Mouse (Mus musculus) heart, adult 2 months (tissue): Measurements from ENCODE around the gene C1s1. TPM values are rescaled to one million over a fixed set of nuclear protein-coding genes. Genes with fewer than 3 reads are reported as not detected.
A peak's percentile ranks its signal among the peaks of the same experiment; 100 is the strongest.

ENCODE experiments used
- DNase-seq, 2 experiments: peaks; one replicate each; pipeline ENCODE4 v3.0.0; 2021
- H3K27ac ChIP-seq: fragments of 200-600 bp; 2 replicates; pipeline ENCODE4 v1.8.1; 2022
- H3K27me3 ChIP-seq: fragments of 200-500 bp; 2 replicates; pipeline ENCODE4 v1.6.1; 2012; ENCODE audit warnings: mild to moderate bottlenecking, low read length, inconsistent platforms, mixed read lengths; ENCODE audit not compliant: control insufficient read depth, insufficient read depth
- H3K36me3 ChIP-seq: fragments of 200-500 bp; 2 replicates; pipeline ENCODE4 v1.6.1; 2012; ENCODE audit warnings: low read length, inconsistent platforms; ENCODE audit not compliant: control insufficient read depth, insufficient read depth
- H3K4me1 ChIP-seq: fragments of 200-500 bp; 2 replicates; pipeline ENCODE4 v1.6.1; 2011; ENCODE audit warnings: low read length; ENCODE audit not compliant: control insufficient read depth, insufficient read depth
- H3K4me3 ChIP-seq: fragments of 200-600 bp; 2 replicates; pipeline ENCODE4 v1.8.1; 2022
- H3K79me2 ChIP-seq: fragments of 200-500 bp; replicated peaks from 2 replicates; pipeline ENCODE4 v1.6.1; 2012; ENCODE audit warnings: mild to moderate bottlenecking, inconsistent platforms, low read length, moderate library complexity, mixed read lengths; ENCODE audit not compliant: control insufficient read depth, insufficient read depth
- H3K9ac ChIP-seq: fragments of 200-500 bp; 2 replicates; pipeline ENCODE4 v1.6.1; 2012; ENCODE audit warnings: low read depth, mild to moderate bottlenecking, control low read depth, inconsistent platforms, low read length, mixed read lengths
- CTCF ChIP-seq: fragments of 200-600 bp; IDR thresholded peaks from 2 replicates; pipeline ENCODE4 v1.8.1; 2022; ENCODE audit warnings: antibody characterized with exemption, mild to moderate bottlenecking, moderate library complexity
- EP300 ChIP-seq: fragments of 200-500 bp; IDR thresholded peaks from 2 replicates; pipeline ENCODE4 v1.6.1; 2011; ENCODE audit warnings: low read depth, low read length, control low read depth; ENCODE audit not compliant: insufficient read depth
- POLR2A ChIP-seq: fragments of 200-500 bp; IDR thresholded peaks from 2 replicates; pipeline ENCODE4 v1.6.1; 2011; ENCODE audit warnings: mild to moderate bottlenecking, low read depth, low read length, control low read depth; ENCODE audit not compliant: insufficient read depth
- WGBS: fragments of 180-500 bp; shearing (Covaris S2); methylation state at CpG from one replicate; pipeline ENCODE4 v1.1.7; 2018; 5-methylcytosine and 5-hydroxymethylcytosine counted together
- intact Hi-C: fragments of 180-260 bp; cut with DNase I; formaldehyde crosslinking; loops from one replicate; pipeline ENCODE4 v1.15.1; 2025
- polyA plus RNA-seq: library from polyadenylated mRNA; depleted of rRNA; stranded (reverse); fragments of >200 nt; gene quantifications from 2 replicates; pipeline ENCODE4 v1.2.3, GENCODE M21; 2012
- total RNA-seq, 2 experiments: library from RNA; stranded (reverse); gene quantifications; 2 replicates each; pipeline ENCODE4 v1.2.3; 2021

The C1s1 gene
- total and polyA plus RNA-seq, 3 experiments, result 23.0 to 31.0 (median 25.1) TPM

DNA sequence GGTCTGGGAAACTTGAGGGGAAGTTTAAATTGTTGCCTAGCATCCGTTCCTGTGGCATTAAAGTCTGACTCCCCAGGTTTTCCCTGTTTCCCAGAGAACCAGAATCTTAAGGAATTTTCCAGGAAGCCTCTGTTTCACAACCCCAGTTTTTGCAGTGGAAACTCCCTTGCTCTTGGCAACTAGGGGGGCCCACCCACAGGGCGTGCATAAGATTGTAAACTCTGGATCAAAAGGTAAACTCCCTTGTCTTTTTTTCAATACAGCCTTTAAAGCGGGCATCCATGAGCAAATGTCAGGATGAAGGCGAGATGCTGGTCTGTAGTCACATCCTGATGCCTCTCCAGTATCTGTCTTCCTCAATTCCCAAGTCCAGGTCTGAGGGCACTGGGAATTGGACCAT, 40.7 kb downstream of the C1s1 start:
- no peak for TF ChIP-seq CTCF
- no peak for TF ChIP-seq EP300
- TF ChIP-seq POLR2A, result no peak
- no peaks in the 10 kb centered on the region for H3K79me2 ChIP-seq
- H3K27ac ChIP-seq, result no peak overlapping the region
- no peak overlapping the region for H3K4me3 ChIP-seq
- intact Hi-C loops, result no loop called here
- no peaks in the 10 kb centered on the region for H3K27me3 ChIP-seq
- H3K4me1 ChIP-seq, result no peaks in the 10 kb centered on the region
- peak in 1 of 2 experiments; percentile 23 for DNase-seq
- no peak overlapping the region for H3K9ac ChIP-seq
- 73% methylated on average over 4 of the region's 4 CpGs for WGBS
- no peaks in the 10 kb centered on the region for H3K36me3 ChIP-seq

DNA sequence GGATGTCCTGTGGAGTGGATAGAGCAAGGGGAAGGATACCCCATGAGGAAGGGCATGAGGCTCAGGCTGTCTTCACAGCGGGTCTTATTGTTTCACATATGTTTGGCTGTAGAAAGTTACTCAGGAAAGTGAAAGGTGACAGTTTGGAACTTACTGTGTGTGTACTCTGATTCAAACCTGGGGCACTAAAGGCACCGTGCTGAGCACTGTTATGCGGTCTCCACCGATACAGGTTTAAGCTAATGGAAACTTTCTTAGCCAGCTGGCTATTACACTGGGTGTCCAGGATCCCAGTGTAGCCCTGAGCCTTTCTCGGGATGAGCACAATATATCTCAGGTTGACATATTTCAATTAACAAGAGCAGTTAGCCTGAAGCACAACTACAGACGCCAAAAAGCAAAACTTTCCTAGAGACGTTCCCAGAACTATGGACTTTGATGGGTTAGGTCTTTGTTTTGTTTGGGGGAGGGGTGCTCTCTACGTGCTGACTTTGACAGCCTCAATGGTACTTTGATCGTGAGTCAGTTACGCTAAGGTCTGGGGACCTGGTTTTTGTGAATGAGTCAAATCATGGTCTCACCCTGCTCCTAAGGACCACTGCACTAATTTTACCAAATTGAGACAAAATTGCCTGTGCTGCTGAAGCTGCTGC, 42.1 kb downstream of the C1s1 start:
- H3K27me3 ChIP-seq, result no peaks in the 10 kb centered on the region
- H3K79me2 ChIP-seq, result no peaks in the 10 kb centered on the region
- no peak for DNase-seq
- no peak overlapping the region for H3K4me3 ChIP-seq
- no peak overlapping the region for H3K27ac ChIP-seq
- no peaks in the 10 kb centered on the region for H3K4me1 ChIP-seq
- intact Hi-C loops, result no loop called here
- H3K36me3 ChIP-seq, result no peaks in the 10 kb centered on the region
- no peak overlapping the region for H3K9ac ChIP-seq
- 60% methylated on average over 10 of the region's 10 CpGs for WGBS
- no peak for TF ChIP-seq EP300
- no peak for TF ChIP-seq CTCF
- TF ChIP-seq POLR2A, result no peak

DNA sequence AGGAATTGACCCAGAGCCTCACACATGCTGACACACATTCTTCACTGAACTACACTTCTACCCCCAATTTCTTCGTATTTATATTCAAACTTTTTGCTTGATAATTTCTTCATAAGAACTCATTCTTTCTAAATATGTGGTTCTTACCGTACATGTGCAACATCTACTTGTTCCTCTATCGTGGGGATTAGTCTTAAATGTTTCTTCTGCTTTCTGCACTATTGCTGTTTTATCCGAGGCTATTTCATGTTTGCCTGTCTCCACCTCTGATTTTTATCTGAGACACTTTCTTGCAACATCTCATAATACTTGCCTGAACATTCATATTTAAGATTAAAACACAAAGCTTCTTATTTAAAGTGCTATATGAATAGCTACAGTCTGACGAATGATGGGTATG, 46.1 kb downstream of the C1s1 start:
- H3K79me2 ChIP-seq, result no peaks in the 10 kb centered on the region
- TF ChIP-seq CTCF, result no peak
- no peak for TF ChIP-seq POLR2A
- TF ChIP-seq EP300, result no peak
- no peaks in the 10 kb centered on the region for H3K36me3 ChIP-seq
- WGBS, result 80% methylated on average over 5 of the region's 5 CpGs
- H3K4me1 ChIP-seq, result 0 out of 2 replicates have a peak, but pooled peaks cover 3% of the 10 kb centered on the region
- no peak overlapping the region for H3K27ac ChIP-seq
- intact Hi-C loops, result no loop called here
- no peak for DNase-seq
- H3K27me3 ChIP-seq, result no peaks in the 10 kb centered on the region
- no peak overlapping the region for H3K4me3 ChIP-seq
- no peak overlapping the region for H3K9ac ChIP-seq

DNA sequence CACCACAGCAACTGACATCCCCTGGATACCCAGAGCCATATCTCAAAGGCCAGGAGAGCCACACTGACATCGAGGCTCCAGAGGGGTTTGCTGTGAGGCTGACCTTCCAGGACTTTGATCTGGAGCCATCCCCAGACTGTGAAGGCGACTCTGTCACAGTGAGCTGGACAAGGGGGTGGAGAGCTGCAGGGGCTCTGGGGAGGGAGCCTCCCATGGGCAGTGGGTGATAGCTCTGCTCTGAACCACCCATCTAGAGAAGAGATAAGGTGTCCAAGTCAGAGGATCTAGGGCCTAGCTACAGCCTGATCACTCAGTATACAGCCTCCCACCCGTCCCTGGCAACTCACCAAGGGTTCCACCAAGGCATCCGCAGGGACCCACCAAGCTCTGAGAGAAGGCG, 48.3 kb downstream of the C1s1 start:
- 0 out of 2 replicates have a peak, but pooled peaks cover 3% of the 10 kb centered on the region for H3K4me1 ChIP-seq
- H3K27ac ChIP-seq, result peak overlapping the region; percentile 67
- no peaks in the 10 kb centered on the region for H3K36me3 ChIP-seq
- 60% methylated on average over 5 of the region's 5 CpGs for WGBS
- H3K4me3 ChIP-seq, result no peak overlapping the region
- no peaks in the 10 kb centered on the region for H3K79me2 ChIP-seq
- H3K9ac ChIP-seq, result no peak overlapping the region
- intact Hi-C loops, result loop anchor here (5.0 kb wide), 2 partner anchors 48 to 263 kb away; partner anchors contain the start of genes Atn1, C1s1 and Gm45234
- H3K27me3 ChIP-seq, result no peaks in the 10 kb centered on the region
- TF ChIP-seq POLR2A (no peak), CTCF (no peak), EP300 (no peak)
- DNase-seq, result peak; percentile 31 to 35

DNA sequence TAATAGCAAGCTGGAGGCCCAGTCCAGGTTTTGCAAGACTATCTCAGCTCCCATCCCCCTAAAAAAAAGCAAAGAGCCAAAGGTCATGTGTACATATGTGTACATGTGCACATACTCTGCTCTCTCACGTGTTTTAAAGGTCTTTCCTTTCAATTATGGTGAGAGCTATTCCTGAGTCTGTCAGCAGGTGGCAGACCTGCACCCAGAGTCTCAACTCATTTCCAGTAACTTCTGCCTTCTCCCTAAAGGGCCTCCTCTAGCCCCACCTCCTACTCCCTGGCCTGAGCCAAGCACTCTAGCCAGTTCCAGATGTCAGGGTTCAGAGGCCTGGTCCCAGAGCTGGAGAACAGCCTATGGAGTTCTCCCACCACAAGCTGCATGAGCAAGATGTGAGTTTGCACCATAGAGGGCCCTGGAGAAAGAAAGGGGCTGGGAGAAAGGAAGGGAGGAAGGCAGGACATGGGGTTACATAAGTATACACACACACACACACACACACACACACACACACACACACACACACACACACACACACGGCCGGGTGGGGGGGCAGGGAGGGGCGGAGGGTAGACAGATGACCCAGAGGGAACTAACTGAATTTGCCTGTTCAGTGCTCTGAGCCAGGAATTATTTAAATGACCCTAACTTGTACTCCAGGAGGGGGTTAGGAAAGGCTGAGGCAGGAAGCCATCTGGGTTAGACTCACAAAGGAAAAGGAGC, 49.2 kb downstream of the C1s1 start, which contains the start of gene C1rl:
TSS of gene C1rl (plus strand) at position 272 of the 720 bp plus-strand sequence.
- H3K27ac ChIP-seq, result peak within 1 kb of the TSS; percentile 67
- WGBS, result 28% methylated on average over 4 of the region's 4 CpGs
- H3K79me2 ChIP-seq, result no peaks in the 10 kb centered on the region
- no peaks in the 10 kb centered on the region for H3K27me3 ChIP-seq
- TF ChIP-seq EP300 (peak; percentile 38; the same call in 1 of the 2 replicates), POLR2A (0 out of 2 replicates have a peak, but pooled peaks have one; percentile 18), CTCF (peak; percentile 86)
- no peak within 1 kb of the TSS for H3K9ac ChIP-seq
- 0 out of 2 replicates have a peak, but pooled peaks cover 3% of the 10 kb centered on the region for H3K4me1 ChIP-seq
- H3K4me3 ChIP-seq, result no peak within 1 kb of the TSS
- peak; percentile 81 to 88 for DNase-seq
- intact Hi-C loops, result loop anchor here (5.0 kb wide), 2 partner anchors 49 to 264 kb away; partner anchors contain the start of genes Atn1, C1s1 and Gm45234
- H3K36me3 ChIP-seq, result no peaks in the 10 kb centered on the region

DNA sequence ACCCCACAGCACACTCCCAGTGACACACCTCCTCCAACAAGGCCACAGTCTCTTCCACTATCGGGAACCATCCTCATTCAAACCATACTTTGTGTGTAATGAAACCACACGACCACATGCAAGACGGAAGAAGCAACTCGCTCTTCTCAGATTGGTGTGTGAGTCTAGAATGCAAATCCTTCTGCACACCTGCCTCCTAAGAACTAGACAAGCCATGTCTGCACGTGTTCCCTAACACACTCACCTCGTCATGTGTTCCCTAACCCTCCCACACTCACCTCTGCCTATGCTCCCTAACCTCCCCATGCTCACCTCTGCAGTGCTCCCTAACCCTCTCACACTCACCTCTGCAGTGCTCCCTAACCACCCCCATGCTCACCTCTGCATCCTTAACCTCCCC, 50.7 kb downstream of the C1s1 start:
- Histone ChIP-seq H3K27ac (no peak overlapping the region), H3K79me2 (no peaks in the 10 kb centered on the region), H3K27me3 (no peaks in the 10 kb centered on the region), H3K9ac (no peak overlapping the region), H3K4me1 (0 out of 2 replicates have a peak, but pooled peaks cover 3% of the 10 kb centered on the region), H3K4me3 (no peak overlapping the region), H3K36me3 (no peaks in the 10 kb centered on the region)
- 82% methylated on average over 6 of the region's 6 CpGs for WGBS
- intact Hi-C loops, result loop anchor here (5.0 kb wide), 2 partner anchors 51 to 266 kb away; partner anchors contain the start of genes Atn1, C1s1 and Gm45234
- TF ChIP-seq EP300 (no peak), CTCF (no peak), POLR2A (no peak)
- DNase-seq, result no peak
